16 mouse cellular contexts compared by ENCODE assay signal in the genomic region with DNA sequence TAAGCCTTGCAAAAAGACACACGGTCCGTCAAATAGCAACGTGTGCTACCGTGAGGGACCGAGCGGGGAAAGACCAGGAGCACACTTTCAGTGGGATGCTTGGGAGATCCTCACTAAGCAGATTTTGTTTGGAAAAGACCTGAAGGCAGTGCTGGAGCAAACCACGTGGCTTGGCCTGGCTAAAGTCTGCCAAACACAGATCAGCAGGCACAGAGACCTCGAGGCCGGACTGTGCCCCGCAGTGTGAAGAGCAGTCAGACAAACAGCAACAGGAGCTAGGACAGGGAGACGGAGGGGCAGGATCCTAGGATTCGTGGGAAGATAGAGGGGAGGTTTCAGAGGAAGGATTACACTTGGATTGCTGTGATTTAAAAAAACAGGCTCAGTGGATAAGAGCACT. TPM values are rescaled to one million over a fixed set of nuclear protein-coding genes. Genes with fewer than 3 reads are reported as not detected.
"Had no signal": no experiment of that assay in that cellular context is flagged by ENCODE, and none has a peak within 500 bp of the region (broad histone marks: within the 10 kb centered on the region; RNA-seq: fewer than 3 reads in every experiment).

No protein-coding gene starts in this region.

- ATAC-seq: hindbrain, postnatal 0 days; lung, postnatal 0 days; midbrain, embryonic 13.5 days had no signal

- H3K36me3 ChIP-seq: limb, embryonic 12.5 days; liver, embryonic 13.5 days; midbrain, embryonic 13.5 days had no signal

- DNase-seq: liver, embryonic 13.5 days; lung, adult 2 months; lung, postnatal 36 days; right cerebral cortex, adult 18-20 months; right cerebral cortex, postnatal 25 days; thymus, postnatal 4 days had no signal

- H3K9me3 ChIP-seq: limb, embryonic 12.5 days; liver, embryonic 13.5 days; midbrain, embryonic 13.5 days had no signal

- H3K9ac ChIP-seq: limb, embryonic 12.5 days; liver, embryonic 13.5 days; midbrain, embryonic 13.5 days had no signal

- H3K4me2 ChIP-seq: limb, embryonic 12.5 days; liver, embryonic 13.5 days; midbrain, embryonic 13.5 days had no signal

- H3K27ac ChIP-seq: hindbrain, postnatal 0 days; layer of hippocampus, adult 2 months; limb, embryonic 12.5 days; liver, embryonic 13.5 days; midbrain, embryonic 13.5 days had no signal

- H3K4me3 ChIP-seq: layer of hippocampus, adult 2 months; limb, embryonic 12.5 days; liver, embryonic 13.5 days; midbrain, embryonic 13.5 days had no signal

RNA-seq across cellular contexts. Expression of a gene that starts 5.0 kb away (rescaled TPM):
- total RNA-seq: left cerebral cortex, postnatal 36 days; megakaryocyte progenitor cell, adult 5-6 weeks; midbrain, postnatal 0 days had no signal
- polyA plus RNA-seq: thymus, postnatal 0 days had no signal

RNA-seq across cellular contexts. Expression of a gene that starts 11.8 kb away (rescaled TPM):
- total RNA-seq: megakaryocyte progenitor cell, adult 5-6 weeks had no signal
- polyA plus RNA-seq: hindbrain, postnatal 0 days; liver, embryonic 13.5 days; midbrain, postnatal 0 days; neural tube, embryonic 14.5 days had no signal
